Mouse (Mus musculus) bone marrow, adult 2 months (tissue): Measurements from ENCODE around the gene Ptprn. TPM values are rescaled to one million over a fixed set of nuclear protein-coding genes. Genes with fewer than 3 reads are reported as not detected.

Experiments used
- H3K27ac ChIP-seq: fragments of 200-500 bp; 2 replicates; pipeline ENCODE4 v1.5.1; 2012; ENCODE audit warnings: low read depth, mild to moderate bottlenecking, control low read depth, inconsistent platforms, low read length; ENCODE audit not compliant: control insufficient read depth, poor library complexity, insufficient read depth
- H3K4me1 ChIP-seq: fragments of 200-500 bp; 2 replicates; pipeline ENCODE4 v1.6.1; 2011; ENCODE audit warnings: low read length; ENCODE audit not compliant: control insufficient read depth, insufficient read depth
- H3K4me3 ChIP-seq: fragments of 200-500 bp; replicated peaks from 2 replicates; pipeline ENCODE3; 2011; ENCODE audit warnings: mild to moderate bottlenecking, low read depth, low read length, control low read depth; ENCODE audit not compliant: control insufficient read depth
- CTCF ChIP-seq: fragments of 200-500 bp; IDR thresholded peaks from 2 replicates; pipeline ENCODE4 v1.5.1; 2011; ENCODE audit warnings: low read length, control low read depth; ENCODE audit not compliant: control insufficient read depth, insufficient read depth
- POLR2A ChIP-seq: fragments of 200-500 bp; IDR thresholded peaks from 2 replicates; pipeline ENCODE4 v1.6.1; 2011; ENCODE audit warnings: low read depth, mild to moderate bottlenecking, control low read depth, low read length, borderline replicate concordance; ENCODE audit not compliant: control insufficient read depth
- WGBS: fragments of 180-500 bp; shearing (Covaris S2); methylation state at CpG from one replicate; pipeline ENCODE4 v1.1.7; 2018; 5-methylcytosine and 5-hydroxymethylcytosine counted together
- polyA plus RNA-seq: library from polyadenylated mRNA; stranded (reverse); fragments of >200 nt; gene quantifications from 2 replicates; pipeline ENCODE4 v1.2.4, GENCODE M21; 2011; ENCODE audit warnings: low replicate concordance; ENCODE audit not compliant: missing spikeins, insufficient read depth, insufficient read length

The Ptprn gene
- polyA plus RNA-seq, 1 experiment = 4.2 TPM

DNA sequence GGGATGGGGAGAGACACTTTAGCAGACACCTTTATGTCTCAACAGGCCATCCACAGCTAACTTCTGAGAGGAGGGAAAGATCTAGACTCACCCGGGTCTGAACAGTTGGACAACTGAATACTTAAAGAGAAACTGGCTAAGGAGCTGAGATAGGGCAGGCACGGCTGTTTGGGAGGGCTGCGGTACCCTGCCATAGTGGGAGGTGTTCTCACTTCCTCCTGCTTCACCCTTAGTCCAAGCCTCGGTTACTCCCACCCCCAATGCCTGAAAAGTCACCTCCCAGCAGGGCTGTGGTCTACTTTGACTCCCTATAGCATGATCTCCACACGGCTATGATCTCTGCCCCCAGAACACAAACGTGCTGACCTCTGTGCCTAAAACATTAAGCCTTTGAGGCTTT lies 40.8 kb downstream of the Ptprn start:
- TF ChIP-seq POLR2A = no peak
- no peak for TF ChIP-seq CTCF
- H3K27ac ChIP-seq = no peak overlapping the region
- WGBS = 2% methylated on average over 6 of the region's 6 CpGs
- no peak overlapping the region for H3K4me3 ChIP-seq
- peaks cover 1% of the 10 kb centered on the region for H3K4me1 ChIP-seq

DNA sequence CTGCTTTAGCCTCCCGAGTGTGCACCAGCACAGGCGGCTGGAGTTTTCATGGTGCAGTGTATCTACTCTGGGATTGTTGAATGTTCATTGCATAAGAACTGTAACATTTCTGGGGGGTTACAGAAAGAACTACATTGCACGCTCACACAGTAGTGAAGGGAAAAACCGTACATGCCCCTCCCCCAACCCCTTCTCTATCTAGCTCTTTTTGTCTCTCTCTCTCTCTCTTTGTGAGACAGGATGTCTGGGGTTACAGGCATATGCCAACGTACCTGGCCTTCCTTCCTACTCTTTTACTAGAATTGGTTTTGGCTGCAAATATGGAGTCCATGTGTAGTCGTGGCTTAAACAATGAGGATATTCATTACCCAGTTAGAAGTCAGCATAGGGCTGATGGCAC lies 41.4 kb downstream of the Ptprn start:
- Histone ChIP-seq H3K4me1 (peaks cover 1% of the 10 kb centered on the region), H3K27ac (no peak overlapping the region), H3K4me3 (no peak overlapping the region)
- no peak for TF ChIP-seq CTCF
- no peak for TF ChIP-seq POLR2A
- WGBS = 28% methylated on average over 6 of the region's 6 CpGs

DNA sequence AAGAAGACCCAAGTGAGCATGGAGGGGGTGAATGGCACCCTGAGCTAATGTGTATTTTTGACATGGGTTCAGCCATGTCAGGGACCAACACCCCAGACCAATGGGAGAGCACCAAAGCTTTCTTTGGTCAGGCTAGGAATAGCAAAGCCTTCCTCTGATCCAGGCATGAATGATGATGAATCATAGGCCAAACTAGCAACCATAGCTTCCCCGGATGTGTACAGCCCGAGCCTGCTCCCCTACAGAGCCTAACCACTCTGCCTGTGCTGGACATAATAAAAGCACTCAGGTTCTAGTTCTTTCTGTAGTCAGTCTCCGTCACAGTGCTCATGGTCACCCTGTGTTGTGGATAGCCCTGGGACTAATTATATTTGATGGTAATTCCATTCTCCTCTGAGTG lies 42.8 kb downstream of the Ptprn start:
- 58% methylated on average over 3 of the region's 3 CpGs for WGBS
- TF ChIP-seq CTCF = no peak
- no peak for TF ChIP-seq POLR2A

DNA sequence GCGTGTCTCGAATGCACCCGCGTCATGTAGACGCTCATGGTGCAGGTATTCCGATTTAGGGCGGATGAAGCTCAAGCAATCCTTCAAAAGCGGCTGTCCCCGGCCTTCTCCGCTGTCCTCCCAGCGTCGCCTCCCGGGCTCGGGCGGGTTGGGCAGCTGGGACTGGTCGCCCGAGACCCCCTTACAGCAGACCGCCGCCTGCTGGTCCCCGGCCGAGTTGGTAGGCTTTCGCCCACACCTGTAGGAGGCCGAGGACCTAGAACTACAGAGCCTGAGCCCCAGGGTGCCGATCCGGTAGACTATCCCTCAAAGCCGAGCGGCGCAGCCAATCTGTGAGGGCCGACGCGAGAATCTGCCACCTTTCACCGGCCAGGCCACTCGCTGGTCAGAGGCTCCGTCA lies 44.8 kb downstream of the Ptprn start, which contains the start of gene Tuba4a:
Tuba4a (minus strand) TSS at position 335 of the 400 bp plus-strand sequence.
- H3K4me3 ChIP-seq = peak within 1 kb of the TSS; percentile 98
- TF ChIP-seq CTCF (peak; percentile 30; the same call in 1 of the 2 replicates), POLR2A (no peak)
- H3K4me1 ChIP-seq = peaks cover 12% of the 10 kb centered on the region
- 6% methylated on average over 34 of the region's 34 CpGs for WGBS
- H3K27ac ChIP-seq = peak within 1 kb of the TSS; percentile 94

More for the DNA sequence above, 42.8 kb downstream of the Ptprn start:
- no peak overlapping the region for H3K27ac ChIP-seq
- peaks cover 4% of the 10 kb centered on the region; the same call in 1 of the 2 replicates for H3K4me1 ChIP-seq
- no peak overlapping the region for H3K4me3 ChIP-seq

DNA sequence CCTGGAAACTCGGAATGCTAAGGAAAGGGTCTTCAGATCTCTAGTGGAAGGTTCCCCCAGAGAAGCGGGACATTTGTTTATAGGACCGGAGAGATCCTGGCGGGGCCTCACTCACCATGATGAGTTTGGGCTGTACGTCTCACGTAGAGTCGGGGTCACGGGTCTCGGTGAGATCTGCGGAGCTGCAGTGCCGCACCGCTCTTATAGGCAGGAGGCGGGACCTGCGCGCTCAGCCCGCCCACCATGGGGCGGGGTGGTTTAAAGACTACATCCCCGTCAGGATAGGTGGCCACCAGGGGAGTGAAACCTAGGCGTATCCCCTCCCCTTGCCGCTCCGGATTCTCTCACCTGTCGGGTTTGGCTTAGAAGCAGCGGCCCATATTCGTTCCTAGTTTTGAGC lies 45.2 kb downstream of the Ptprn start:
- Histone ChIP-seq H3K4me1 (peaks cover 12% of the 10 kb centered on the region), H3K27ac (peak overlapping the region; percentile 94), H3K4me3 (peak overlapping the region; percentile 98)
- TF ChIP-seq CTCF (peak; percentile 44), POLR2A (peak; percentile 100)
- WGBS = under 1% methylated on average over 24 of the region's 24 CpGs

DNA sequence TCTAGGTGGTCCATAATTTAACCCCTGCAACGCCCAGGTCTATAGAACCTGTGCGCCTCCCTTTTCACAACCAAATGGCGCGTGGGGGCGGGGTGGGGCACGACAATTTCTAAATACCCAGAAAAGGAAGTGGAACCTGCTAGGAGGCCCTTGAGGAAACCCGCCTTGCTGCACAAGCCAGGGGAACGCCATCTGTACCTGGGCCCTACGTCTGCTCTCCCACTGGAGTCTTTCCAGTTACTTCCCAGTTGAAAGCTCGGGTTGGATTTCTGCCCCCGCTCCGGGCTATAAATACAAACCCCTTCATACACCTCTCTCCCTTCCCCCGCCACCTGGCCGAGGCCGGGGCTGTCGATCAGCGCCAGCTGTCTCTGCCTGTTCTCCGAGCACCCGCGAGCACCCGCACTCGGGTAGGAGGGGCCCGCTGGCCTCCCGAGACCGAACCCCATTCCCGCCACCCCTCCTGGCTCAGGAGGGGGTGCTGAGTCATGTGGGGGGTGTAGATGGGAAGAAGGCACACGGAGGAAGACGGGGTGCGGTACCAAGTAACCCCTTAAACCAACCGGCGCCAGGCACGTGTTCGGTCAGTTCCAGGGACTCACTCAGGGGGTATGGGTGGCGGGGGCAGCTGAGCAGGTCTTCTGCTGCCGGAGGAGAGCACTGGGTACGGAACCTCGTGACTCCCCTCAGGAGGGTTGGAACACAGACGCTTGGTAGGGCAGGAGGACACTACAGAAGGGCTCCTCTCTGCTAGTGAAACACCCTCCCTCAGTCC lies 45.9 kb downstream of the Ptprn start:
- H3K27ac ChIP-seq = peak overlapping the region; percentile 94
- WGBS = under 1% methylated on average over 38 of the region's 38 CpGs
- H3K4me3 ChIP-seq = peak overlapping the region; percentile 98
- peaks cover 15% of the 10 kb centered on the region for H3K4me1 ChIP-seq
- TF ChIP-seq CTCF = no peak
- peak; percentile 43; the same call in 1 of the 2 replicates for TF ChIP-seq POLR2A

DNA sequence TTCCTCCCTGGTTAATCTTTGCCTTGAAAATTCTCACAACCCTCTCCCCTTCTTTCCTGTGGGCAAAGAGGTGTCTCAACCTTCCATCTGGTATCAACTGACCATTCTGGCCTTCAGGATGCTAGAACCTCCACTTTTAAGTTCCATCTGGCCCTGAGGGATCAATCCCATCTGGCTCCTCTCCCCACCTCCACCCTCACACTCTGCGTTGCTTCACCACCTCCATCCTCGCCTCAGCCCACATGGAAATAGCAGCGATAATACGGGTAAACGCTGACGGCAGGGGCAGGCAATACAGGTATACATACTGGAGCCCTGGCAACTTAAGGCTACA lies 46.4 kb downstream of the Ptprn start:
- H3K4me3 ChIP-seq = peak overlapping the region; percentile 98
- under 1% methylated on average over 6 of the region's 6 CpGs for WGBS
- no peak for TF ChIP-seq CTCF
- H3K27ac ChIP-seq = peak overlapping the region; percentile 94
- H3K4me1 ChIP-seq = peaks cover 15% of the 10 kb centered on the region

DNA sequence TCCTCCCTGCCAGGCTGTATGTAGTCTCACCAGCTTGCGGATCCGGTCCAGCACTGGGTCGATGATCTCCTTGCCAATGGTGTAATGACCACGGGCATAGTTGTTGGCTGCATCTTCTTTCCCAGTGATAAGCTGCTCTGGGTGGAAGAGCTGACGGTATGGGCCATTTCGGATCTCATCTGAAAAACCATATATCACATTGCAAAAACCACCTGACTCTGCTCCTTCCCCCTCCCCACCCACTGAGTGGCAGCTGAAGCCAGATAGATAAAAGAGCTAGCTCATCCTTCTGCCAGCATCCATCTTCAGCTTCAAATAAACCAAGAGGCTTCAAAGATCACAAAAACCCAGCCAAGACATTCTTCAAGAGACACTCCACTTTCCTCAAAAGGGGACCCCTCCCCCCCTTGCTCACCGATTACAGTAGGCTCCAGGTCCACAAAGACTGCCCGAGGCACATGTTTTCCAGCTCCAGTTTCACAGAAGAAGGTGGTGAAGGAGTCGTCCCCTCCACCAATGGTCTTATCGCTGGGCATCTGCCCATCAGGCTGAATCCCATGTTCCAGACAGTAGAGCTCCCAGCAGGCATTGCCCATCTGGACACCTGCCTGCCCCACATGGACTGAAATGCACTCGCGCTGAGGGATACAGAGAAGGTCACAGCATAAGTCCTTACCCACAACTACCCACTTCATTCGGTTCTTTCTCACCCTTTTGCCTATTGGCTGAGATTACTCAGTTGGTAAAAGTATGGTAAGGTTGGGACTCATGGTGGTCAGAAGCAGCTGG lies 47.3 kb downstream of the Ptprn start:
- peaks cover 15% of the 10 kb centered on the region for H3K4me1 ChIP-seq
- WGBS = 24% methylated on average over 13 of the region's 13 CpGs
- H3K4me3 ChIP-seq = peak overlapping the region; percentile 98
- peak overlapping the region; percentile 93 for H3K27ac ChIP-seq
- TF ChIP-seq CTCF (no peak), POLR2A (peak; percentile 35; the same call in 1 of the 2 replicates)

DNA sequence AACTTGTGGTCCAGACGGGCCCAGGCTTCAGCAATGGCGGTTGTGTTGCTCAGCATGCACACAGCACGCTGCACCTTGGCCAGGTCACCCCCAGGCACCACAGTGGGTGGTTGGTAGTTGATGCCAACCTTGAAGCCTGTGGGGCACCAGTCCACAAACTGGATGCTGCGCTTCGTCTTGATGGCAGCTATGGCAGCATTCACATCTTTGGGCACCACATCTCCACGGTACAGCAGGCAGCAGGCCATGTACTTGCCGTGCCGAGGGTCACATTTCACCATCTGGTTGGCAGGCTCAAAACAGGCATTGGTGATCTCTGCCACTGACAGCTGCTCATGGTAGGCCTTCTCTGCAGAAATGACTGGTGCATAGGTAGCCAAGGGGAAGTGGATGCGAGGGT lies 48.5 kb downstream of the Ptprn start:
- H3K27ac ChIP-seq = peak overlapping the region; percentile 93
- 59% methylated on average over 9 of the region's 9 CpGs for WGBS
- TF ChIP-seq POLR2A = no peak
- TF ChIP-seq CTCF = no peak
- H3K4me1 ChIP-seq = peaks cover 19% of the 10 kb centered on the region
- H3K4me3 ChIP-seq = peak overlapping the region; percentile 98
